Mouse (Mus musculus) stomach, postnatal 0 days (tissue): ENCODE results near the gene Nprl2. TPM values are rescaled to one million over a fixed set of nuclear protein-coding genes. Genes with fewer than 3 reads are reported as not detected.

Experiments used
- ATAC-seq: fragments of 200-750 bp; cut with Nextera tagmentation; 2 replicates; pipeline ENCODE4 v1.8.0; 2017; ENCODE audit not compliant: low FRiP score, low TSS enrichment
- DNase-seq: peaks from one replicate; pipeline ENCODE4 v3.0.0-alpha.2; 2016; ENCODE audit warnings: low spot score
- H3K27ac ChIP-seq: fragments of 300-500 bp; sonication (generic); replicated peaks from 2 replicates; pipeline ENCODE4 v1.5.1; 2014; ENCODE audit warnings: mild to moderate bottlenecking, control low read depth
- H3K27me3 ChIP-seq: fragments of 300-500 bp; sonication (generic); 2 replicates; pipeline ENCODE4 v1.6.1; 2014; ENCODE audit warnings: low read length; ENCODE audit not compliant: control insufficient read depth, insufficient read depth
- H3K36me3 ChIP-seq: fragments of 300-500 bp; sonication (generic); 2 replicates; pipeline ENCODE4 v1.6.1; 2014; ENCODE audit warnings: low read length, mixed read lengths; ENCODE audit not compliant: control insufficient read depth, insufficient read depth
- H3K4me1 ChIP-seq: fragments of 300-500 bp; sonication (generic); replicated peaks from 2 replicates; pipeline ENCODE4 v1.6.1; 2014; ENCODE audit warnings: antibody characterized with exemption; ENCODE audit not compliant: control insufficient read depth, insufficient read depth
- H3K4me2 ChIP-seq: fragments of 300-500 bp; sonication (generic); replicated peaks from 2 replicates; pipeline ENCODE4 v1.6.1; 2014; ENCODE audit warnings: low read depth, mild to moderate bottlenecking, control low read depth, moderate library complexity
- H3K4me3 ChIP-seq: fragments of 300-500 bp; sonication (generic); 2 replicates; pipeline ENCODE4 v1.5.1; 2014; ENCODE audit warnings: low read depth, low read length, control low read depth
- H3K9ac ChIP-seq: fragments of 300-500 bp; sonication (generic); 2 replicates; pipeline ENCODE4 v1.6.1; 2014; ENCODE audit warnings: mild to moderate bottlenecking, low read length, control low read depth, mixed read lengths
- H3K9me3 ChIP-seq: fragments of 300-500 bp; sonication (generic); 2 replicates; pipeline ENCODE4 v1.6.1; 2016; ENCODE audit warnings: low read length; ENCODE audit not compliant: control insufficient read depth
- CTCF ChIP-seq: IDR thresholded peaks from 2 replicates; pipeline ENCODE4 v1.5.1; 2016; ENCODE audit warnings: antibody characterized with exemption, low read depth, mild to moderate bottlenecking, moderate library complexity
- EP300 ChIP-seq: optimal IDR thresholded peaks from 2 replicates; pipeline ENCODE3; 2016; ENCODE audit warnings: antibody characterized with exemption
- WGBS: fragments of 180-500 bp; shearing (Covaris S2); extraction: QIAGEN DNeasy Blood & Tissue Kit; methylation state at CpG from one replicate; pipeline ENCODE4 v1.1.7; 2014; 5-methylcytosine and 5-hydroxymethylcytosine counted together
- polyA plus RNA-seq: library from polyadenylated mRNA; unstranded; fragments of >200 nt; fragmentation: Nextera tagmentation; extraction: Ambion mirVana; gene quantifications from 2 replicates; pipeline ENCODE4 v1.2.1, GENCODE M21; 2015

Nprl2 gene
- polyA plus RNA-seq, 1 experiment from 2014 or later, result 24.9 TPM

GRCm38 (mm10) chr9:107582509-107583062 lies 40.6 kb downstream of the Nprl2 start:
- no peak overlapping the region for H3K4me3 ChIP-seq
- no peaks in the 10 kb centered on the region for H3K36me3 ChIP-seq
- H3K9me3 ChIP-seq, result no peaks in the 10 kb centered on the region
- H3K9ac ChIP-seq, result no peak overlapping the region
- 0 out of 2 replicates have a peak overlapping the region, but pooled peaks have one; percentile 24 for H3K27ac ChIP-seq
- H3K27me3 ChIP-seq, result no peaks in the 10 kb centered on the region
- 89% methylated on average over 7 of the region's 7 CpGs for WGBS
- TF ChIP-seq EP300 (no peak), CTCF (no peak)
- H3K4me2 ChIP-seq, result no peak overlapping the region
- DNase-seq (no peak), ATAC-seq (no peak)
- peaks cover 5% of the 10 kb centered on the region; the same call in 1 of the 2 replicates for H3K4me1 ChIP-seq

- Histone ChIP-seq H3K4me3 (no peak overlapping the region), H3K27ac (no peak overlapping the region), H3K9me3 (no peaks in the 10 kb centered on the region), H3K4me1 (peaks cover 3% of the 10 kb centered on the region), H3K36me3 (no peaks in the 10 kb centered on the region), H3K27me3 (no peaks in the 10 kb centered on the region), H3K4me2 (no peak overlapping the region), H3K9ac (no peak overlapping the region)
- no peak for ATAC-seq
- 87% methylated on average over 14 of the region's 14 CpGs for WGBS
- TF ChIP-seq CTCF (no peak), EP300 (no peak)
- no peak for DNase-seq
Observed at GRCm38 (mm10) chr9:107583174-107583573, 41.1 kb downstream of the Nprl2 start.

GRCm38 (mm10) chr9:107586504-107586903 lies 44.5 kb downstream of the Nprl2 start:
- H3K4me2 ChIP-seq, result no peak overlapping the region
- H3K9me3 ChIP-seq, result no peaks in the 10 kb centered on the region
- H3K9ac ChIP-seq, result no peak overlapping the region
- H3K27ac ChIP-seq, result no peak overlapping the region
- TF ChIP-seq EP300 (no peak), CTCF (no peak)
- DNase-seq (no peak), ATAC-seq (no peak)
- H3K4me1 ChIP-seq, result peaks cover 4% of the 10 kb centered on the region
- WGBS, result 83% methylated on average over 5 of the region's 5 CpGs
- no peaks in the 10 kb centered on the region for H3K27me3 ChIP-seq
- H3K4me3 ChIP-seq, result no peak overlapping the region
- H3K36me3 ChIP-seq, result peaks cover 14% of the 10 kb centered on the region; the same call in 1 of the 2 replicates

GRCm38 (mm10) chr9:107586974-107587832 lies 45.2 kb downstream of the Nprl2 start, which contains the start of gene Ifrd2:
Ifrd2 (plus strand) TSS chr9:107587642.
- peaks cover 4% of the 10 kb centered on the region for H3K4me1 ChIP-seq
- peaks cover 19% of the 10 kb centered on the region; the same call in 1 of the 2 replicates for H3K36me3 ChIP-seq
- peak within 1 kb of the TSS; percentile 56 for H3K4me3 ChIP-seq
- H3K9ac ChIP-seq, result peak within 1 kb of the TSS; percentile 63
- H3K27me3 ChIP-seq, result no peaks in the 10 kb centered on the region
- H3K27ac ChIP-seq, result peak within 1 kb of the TSS; percentile 50; the same call in 1 of the 2 replicates
- TF ChIP-seq CTCF (no peak; the same call in 1 of the 2 replicates), EP300 (no peak)
- H3K4me2 ChIP-seq, result peak within 1 kb of the TSS; percentile 74
- peak; percentile 98 for DNase-seq
- 11% methylated on average over 46 of the region's 46 CpGs for WGBS
- ATAC-seq, result peak; percentile 94
- no peaks in the 10 kb centered on the region for H3K9me3 ChIP-seq

GRCm38 (mm10) chr9:107587833-107588639 lies 46.0 kb downstream of the Nprl2 start:
- peak overlapping the region; percentile 56 for H3K4me3 ChIP-seq
- peak overlapping the region; percentile 63 for H3K9ac ChIP-seq
- peaks cover 4% of the 10 kb centered on the region for H3K4me1 ChIP-seq
- DNase-seq, result peak; percentile 69
- WGBS, result 2% methylated on average over 33 of the region's 33 CpGs
- H3K27ac ChIP-seq, result peak overlapping the region; percentile 50; the same call in 1 of the 2 replicates
- peaks cover 25% of the 10 kb centered on the region; the same call in 1 of the 2 replicates for H3K36me3 ChIP-seq
- H3K27me3 ChIP-seq, result no peaks in the 10 kb centered on the region
- peak; percentile 1; the same call in 1 of the 2 replicates for ATAC-seq
- H3K9me3 ChIP-seq, result no peaks in the 10 kb centered on the region
- TF ChIP-seq EP300 (peak; percentile 65), CTCF (no peak)
- peak overlapping the region; percentile 74 for H3K4me2 ChIP-seq
